Mouse (Mus musculus) layer of hippocampus, adult 6 months (tissue): ENCODE results near the gene Nmbr. TPM values are rescaled to one million over a fixed set of nuclear protein-coding genes. Genes with fewer than 3 reads are reported as not detected.

Experiments used
- long read RNA-seq, 2 experiments: library from polyadenylated mRNA; unstranded; transcript quantifications; one replicate each; pipeline ENCODE4 v2.0.0; 2019 to 2020
- polyA plus RNA-seq: library from polyadenylated mRNA; unstranded; fragments of <200 nt; fragmentation: Nextera tagmentation; gene quantifications from 2 replicates; pipeline ENCODE4 v1.2.3, GENCODE M21; 2021

Gene Nmbr
- 1.7 and 2.8 TPM in 2 replicates for polyA plus RNA-seq
- long read RNA-seq, experiment 1, partial matches to known transcripts, result 0 of 2 reads
- long read RNA-seq, experiment 1, other reads (novel, unspliced or antisense), result 0 of 2 reads
- long read RNA-seq, experiment 2, transcript Nmbr-201 (3 exons, 1,599 nt), result major isoform, 15 of 19 reads
- long read RNA-seq, experiment 2, partial matches to known transcripts, result 0 of 19 reads
- long read RNA-seq, experiment 2, other reads (novel, unspliced or antisense), result 4 of 19 reads

DNA sequence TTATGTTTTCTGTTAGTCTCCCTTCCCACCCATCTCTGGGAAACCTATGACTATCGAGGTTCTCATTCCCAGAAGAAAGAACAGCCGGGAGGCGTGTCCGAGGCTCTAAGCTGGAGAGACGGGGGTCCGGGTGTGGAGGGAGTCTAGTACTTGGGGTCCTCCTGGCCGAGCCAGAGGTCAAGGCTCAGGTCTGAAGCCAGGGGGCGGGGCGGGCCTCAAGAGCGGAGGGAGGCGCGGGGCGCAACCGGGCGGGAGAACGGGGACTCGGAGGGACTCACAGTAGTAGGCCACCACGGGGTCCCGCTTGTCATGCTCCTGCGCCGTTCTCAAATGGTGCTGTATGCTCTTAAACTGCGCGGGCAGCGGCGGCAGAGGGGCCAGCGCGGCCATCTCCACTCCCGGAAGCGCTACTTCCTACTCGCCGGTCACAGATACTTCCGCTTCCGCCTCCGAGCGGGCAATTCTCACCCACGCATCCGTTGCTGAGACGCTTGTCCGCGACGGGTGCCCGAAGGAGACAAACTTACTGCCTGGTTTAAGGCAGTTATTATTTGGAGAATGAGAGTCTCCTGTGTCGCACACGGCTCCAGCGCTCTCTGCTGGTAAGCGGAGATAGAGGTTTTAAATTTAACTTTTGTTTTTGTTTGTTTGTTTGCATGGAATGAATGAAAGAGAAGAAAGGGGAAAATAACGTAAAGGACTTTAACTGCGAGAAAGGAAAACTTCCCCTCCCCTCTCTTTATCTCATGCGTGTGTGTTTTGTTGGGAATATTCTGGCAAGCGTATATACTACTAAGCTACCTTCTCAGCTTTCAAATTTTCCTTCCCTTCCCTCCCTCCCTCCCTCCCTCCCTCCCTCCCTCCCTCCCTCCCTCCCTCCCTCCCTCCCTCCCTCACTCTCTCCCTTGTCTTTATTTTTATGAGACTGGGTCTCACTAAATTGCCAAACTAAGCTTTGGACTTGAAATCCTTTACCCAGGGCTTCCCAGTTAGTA, at the start of gene Nmbr, which contains the start of gene Vta1:
Nmbr (plus strand) TSS at position 520 of the 995 bp plus-strand sequence.
Vta1 (minus strand) TSS at position 489 of the 995 bp plus-strand sequence.

DNA sequence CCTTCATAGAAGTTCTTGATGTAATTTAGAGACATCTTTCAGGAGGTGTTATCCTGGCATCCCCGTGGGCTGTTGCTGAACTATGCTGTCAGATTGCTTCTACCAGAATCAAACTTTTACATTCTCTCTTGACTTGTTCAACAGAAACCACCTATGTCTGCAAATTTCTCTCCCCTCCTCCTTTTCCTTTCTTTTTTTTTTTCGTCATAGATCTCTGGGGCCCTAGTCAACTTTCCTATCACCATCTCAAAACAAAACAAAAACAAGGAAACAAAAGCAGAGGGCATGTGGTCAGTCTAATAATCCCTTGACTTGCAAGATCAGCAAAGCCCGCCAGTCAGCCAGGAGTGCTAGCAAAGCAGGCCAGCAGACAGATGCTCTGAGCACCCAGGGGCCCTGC, 12.7 kb downstream of the Nmbr start, which contains the start of gene Gje1:
Gje1 (minus strand) TSS at position 101 of the 400 bp plus-strand sequence.

Other genes with a start within 250 kb of the Nmbr start
- 0.34 and 0.43 TPM in 2 replicates for gene Adgrg6, start 159.9 kb upstream of the Nmbr start, polyA plus RNA-seq
- 117 and 118 TPM in 2 replicates for gene Vta1, start within 50 bp of the Nmbr start, polyA plus RNA-seq
- gene Gje1, start 12.6 kb downstream of the Nmbr start, polyA plus RNA-seq, result not detected in 2 replicates